22 mouse cellular contexts compared by ENCODE assay signal in the genomic region with DNA sequence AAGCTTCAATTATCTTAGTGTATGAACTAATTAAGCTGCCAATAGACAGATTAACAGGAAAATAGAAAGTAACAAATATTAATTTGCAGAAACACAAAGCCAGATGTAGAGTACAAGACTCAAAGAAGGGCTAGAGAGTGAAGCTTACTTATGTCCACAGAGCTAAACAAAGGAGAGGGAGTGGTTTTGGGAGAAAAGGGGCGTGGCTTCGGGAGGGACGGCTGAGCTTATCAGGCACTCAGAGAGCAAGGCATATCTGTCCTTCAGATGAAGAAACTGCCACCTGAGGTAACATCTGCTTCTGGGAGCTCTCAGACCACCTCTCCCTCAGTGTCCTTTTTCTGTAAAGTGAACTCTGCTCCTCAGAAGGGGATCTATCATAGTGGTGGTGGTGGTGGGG.
DNase-seq lines count a peak whose midpoint lies in the region; ATAC-seq and TF ChIP-seq lines count a peak whose summit lies in the region.
"Had no signal": no experiment of that assay in that cellular context is flagged by ENCODE, and none has a peak within 500 bp of the region (broad histone marks: within the 10 kb centered on the region; RNA-seq: fewer than 3 reads in every experiment).

No protein-coding gene starts in this region.

- no peak overlapping the region for H3K9ac ChIP-seq in liver, embryonic 12.5 days
- H3K9ac ChIP-seq: embryonic facial prominence, embryonic 13.5 days; liver, embryonic 15.5 days had no signal

- no peak overlapping the region for H3K27ac ChIP-seq in liver, embryonic 12.5 days
- H3K27ac ChIP-seq: embryonic facial prominence, embryonic 13.5 days; liver, embryonic 15.5 days had no signal

- H3K4me1 ChIP-seq in G1E (ENCODE audit: insufficient read depth, low read depth, low read length) = peaks cover 71% of the 10 kb centered on the region
- H3K4me1 ChIP-seq in liver, embryonic 12.5 days = peaks cover 20% of the 10 kb centered on the region

- 16% methylated on average over 3 of the region's 3 CpGs for WGBS in liver, embryonic 12.5 days (ENCODE audit: insufficient replicate concordance)

- peak overlapping the region; percentile 54; the same call in 1 of the 2 replicates for H3K4me3 ChIP-seq in G1E (ENCODE audit: low read depth, low read length)
- no peak overlapping the region for H3K4me3 ChIP-seq in liver, embryonic 12.5 days
- H3K4me3 ChIP-seq: embryonic facial prominence, embryonic 13.5 days; liver, embryonic 15.5 days had no signal

- TF ChIP-seq CTCF in G1E (IDR thresholded peaks at IDR 0.05; ENCODE audit: low read depth, low read length) = no peak

- 0 out of 2 replicates have a peak overlapping the region, but pooled peaks have one; percentile 21 for H3K4me2 ChIP-seq in liver, embryonic 12.5 days
- H3K4me2 ChIP-seq: embryonic facial prominence, embryonic 13.5 days; heart, embryonic 11.5 days; liver, embryonic 15.5 days had no signal

- H3K9me3 ChIP-seq in G1E (replicated peaks) = 0 out of 2 replicates have a peak, but pooled peaks cover 3% of the 10 kb centered on the region
- no peaks in the 10 kb centered on the region for H3K9me3 ChIP-seq in liver, embryonic 12.5 days (replicated peaks)
- H3K9me3 ChIP-seq: embryonic facial prominence, embryonic 13.5 days; liver, embryonic 15.5 days had no signal

- no peaks in the 10 kb centered on the region for H3K36me3 ChIP-seq in G1E (replicated peaks)
- no peaks in the 10 kb centered on the region for H3K36me3 ChIP-seq in liver, embryonic 12.5 days
- H3K36me3 ChIP-seq: embryonic facial prominence, embryonic 13.5 days; liver, embryonic 15.5 days had no signal

- DNase-seq in A20 (ENCODE audit: low read depth, low spot score) (peak; percentile 26), G1E (ENCODE audit: low spot score) (peak; percentile 37)
- DNase-seq in c-Kit-positive CD71-positive TER-119-negative erythroid progenitor cells, embryonic 14.5 days (ENCODE audit: low read depth) = peak; percentile 51
- no peak for DNase-seq in heart, adult 9 months (ENCODE audit: low spot score in 2 of 2)
- no peak for DNase-seq in ovary, adult 18-20 months (ENCODE audit: low spot score)
- DNase-seq: adrenal gland, postnatal 25 days; cerebellum, adult 2 months; cerebellum, postnatal 36 days; heart, postnatal 10 days; kidney, adult 2 months; kidney, postnatal 10 days; layer of hippocampus, postnatal 36 days; left cerebral cortex, postnatal 4 days; lung, postnatal 36 days; thymus, postnatal 14 days had no signal

- peaks cover 35% of the 10 kb centered on the region for H3K27me3 ChIP-seq in G1E (ENCODE audit: insufficient read depth, low read length)
- H3K27me3 ChIP-seq in liver, embryonic 12.5 days (replicated peaks) = peaks cover 14% of the 10 kb centered on the region

- ATAC-seq in G1E (ENCODE audit: extremely low read depth, insufficient number of reproducible peaks, low FRiP score, poor library complexity, severe bottlenecking) = no peak
- ATAC-seq in liver, embryonic 12.5 days = no peak
- ATAC-seq in monocyte, adult 5-6 weeks (replicated peaks; ENCODE audit: insufficient number of reproducible peaks, low FRiP score, low TSS enrichment, poor library complexity, severe bottlenecking) = no peak
- ATAC-seq: CD4-positive, CD25-positive, alpha-beta regulatory T cell, adult 4 months; midbrain, embryonic 16.5 days had no signal

Comparison
In these comparisons a context has a peak if more than half of its experiments do, and no peak if none do; other contexts are left out.
1. DNase-seq: peak in A20 (single experiment), G1E (single experiment) and c-Kit-positive CD71-positive TER-119-negative erythroid progenitor cells, embryonic 14.5 days (single experiment); none in heart, adult 9 months (0 of 2) and ovary, adult 18-20 months (single experiment).